Mouse (Mus musculus): ENCODE measurements around the gene Camta1.

DNA sequence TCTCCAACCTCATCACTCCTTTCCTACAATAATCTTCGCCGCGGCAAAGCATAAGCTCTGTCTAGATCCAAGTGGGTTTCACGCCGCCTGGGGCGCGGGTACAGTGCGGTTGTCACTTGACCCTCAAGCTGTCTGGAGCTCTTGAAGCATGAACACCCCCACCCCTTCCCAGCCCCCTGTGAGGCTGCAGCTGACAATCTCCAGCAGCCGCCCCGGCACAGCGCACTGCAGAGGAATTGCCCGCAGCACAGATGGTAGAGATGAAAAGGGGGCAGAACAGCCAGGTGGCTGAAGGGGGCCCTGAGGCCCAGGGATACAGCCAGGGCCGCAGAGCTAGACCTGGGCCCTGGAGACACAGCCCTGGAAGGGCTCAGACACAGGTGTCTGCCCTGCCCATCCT, 189.2 kb downstream of the Camta1 start:
- no peak for TF ChIP-seq CTCF (IDR thresholded peaks at IDR 0.05; ENCODE audit: low read depth)
- TF ChIP-seq EP300 (optimal IDR thresholded peaks at IDR 0.05), result no peak

All from stomach, postnatal 0 days (tissue).